Mouse (Mus musculus) left cerebral cortex, adult 11 months (tissue): ENCODE data around the gene Telo2.
"Not testable (repeated sequence)": the region's sequence is repeated elsewhere in the genome, so short reads cannot be mapped to it uniquely, and the experiment has no call there.

Source experiments
- DNase-seq: peaks from one replicate; pipeline ENCODE4 v3.0.0; 2022; ENCODE audit warnings: low spot score

Telo2 gene

GRCm38 (mm10) chr17:25115664-25116432 lies at the start of gene Telo2:
Telo2 (minus strand) TSS chr17:25115967.
- DNase-seq, result peak; percentile 85

GRCm38 (mm10) chr17:25164770-25165169 lies 49.0 kb upstream of the Telo2 start:
- DNase-seq, result no peak

GRCm38 (mm10) chr17:25163387-25163786 lies 47.6 kb upstream of the Telo2 start:
- no peak for DNase-seq

- DNase-seq, result no peak
Observed at GRCm38 (mm10) chr17:25162161-25162560, 46.4 kb upstream of the Telo2 start, which contains the start of gene Ccdc154. Ccdc154 (plus strand) TSS chr17:25162461.

- DNase-seq, result no peak
Observed at GRCm38 (mm10) chr17:25139960-25140359, 24.2 kb upstream of the Telo2 start.

GRCm38 (mm10) chr17:25138803-25139202 lies 23.0 kb upstream of the Telo2 start:
- no peak for DNase-seq

GRCm38 (mm10) chr17:25135622-25136021 lies 19.9 kb upstream of the Telo2 start:
- no peak for DNase-seq

GRCm38 (mm10) chr17:25133275-25133698 lies 17.5 kb upstream of the Telo2 start, which contains the start of gene Clcn7:
Clcn7 (plus strand) TSS chr17:25133391.
- DNase-seq, result peak; percentile 88

GRCm38 (mm10) chr17:25130060-25130459 lies 14.3 kb upstream of the Telo2 start:
- DNase-seq, result no peak

- no peak for DNase-seq
Observed at GRCm38 (mm10) chr17:25127681-25128080, 11.9 kb upstream of the Telo2 start.

GRCm38 (mm10) chr17:25127079-25127478 lies 11.3 kb upstream of the Telo2 start:
- no peak for DNase-seq

- DNase-seq, result not testable (repeated sequence)
Observed at GRCm38 (mm10) chr17:25125442-25126060, 9.8 kb upstream of the Telo2 start.

- no peak for DNase-seq
Observed at GRCm38 (mm10) chr17:25123979-25124378, 8.2 kb upstream of the Telo2 start.

- DNase-seq, result no peak
Observed at GRCm38 (mm10) chr17:25120406-25120805, 4.6 kb upstream of the Telo2 start, which contains the start of gene Ptx4. Ptx4 (plus strand) TSS chr17:25120760.

- DNase-seq, result no peak
Observed at GRCm38 (mm10) chr17:25117263-25117662, 1.5 kb upstream of the Telo2 start.

GRCm38 (mm10) chr17:25114908-25115645 lies 690 bp downstream of the Telo2 start:
- DNase-seq, result no peak

GRCm38 (mm10) chr17:25112423-25112810 lies 3.4 kb downstream of the Telo2 start:
- no peak for DNase-seq

GRCm38 (mm10) chr17:25111739-25112422 lies 3.9 kb downstream of the Telo2 start:
- DNase-seq, result no peak

GRCm38 (mm10) chr17:25111220-25111619 lies 4.5 kb downstream of the Telo2 start:
- no peak for DNase-seq

GRCm38 (mm10) chr17:25110590-25110989 lies 5.2 kb downstream of the Telo2 start:
- DNase-seq, result no peak

GRCm38 (mm10) chr17:25109578-25109977 lies 6.2 kb downstream of the Telo2 start:
- no peak for DNase-seq

GRCm38 (mm10) chr17:25107786-25108185 lies 8.0 kb downstream of the Telo2 start:
- no peak for DNase-seq
